Mouse (Mus musculus) embryonic facial prominence, embryonic 14.5 days (tissue): ENCODE results near the gene Card19. TPM values are rescaled to one million over a fixed set of nuclear protein-coding genes. Genes with fewer than 3 reads are reported as not detected.

ENCODE experiments used
- ATAC-seq: fragments of 200-750 bp; cut with Nextera tagmentation; 2 replicates; pipeline ENCODE4 v1.8.0; 2017; ENCODE audit warnings: low read depth, moderate number of reproducible peaks, moderate TSS enrichment
- DNase-seq: peaks from one replicate; pipeline ENCODE4 v3.0.0-alpha.2; 2015; ENCODE audit warnings: low spot score
- H3K27ac ChIP-seq: fragments of 300-500 bp; sonication (generic); replicated peaks from 2 replicates; pipeline ENCODE4 v1.5.1; 2014; ENCODE audit warnings: low read depth, mild to moderate bottlenecking, low read length, moderate library complexity
- H3K27me3 ChIP-seq: fragments of 300-500 bp; sonication (generic); replicated peaks from 2 replicates; pipeline ENCODE4 v1.6.1; 2014; ENCODE audit warnings: low read length; ENCODE audit not compliant: control insufficient read depth, insufficient read depth
- H3K36me3 ChIP-seq: fragments of 300-500 bp; sonication (generic); 2 replicates; pipeline ENCODE4 v1.6.1; 2014; ENCODE audit warnings: low read length, mixed read lengths; ENCODE audit not compliant: control insufficient read depth, insufficient read depth
- H3K4me1 ChIP-seq: fragments of 300-500 bp; sonication (generic); 2 replicates; pipeline ENCODE4 v1.6.1; 2014; ENCODE audit warnings: antibody characterized with exemption, low read length; ENCODE audit not compliant: control insufficient read depth, insufficient read depth
- H3K4me2 ChIP-seq: fragments of 300-500 bp; sonication (generic); 2 replicates; pipeline ENCODE4 v1.6.1; 2014; ENCODE audit warnings: low read depth, mild to moderate bottlenecking, low read length, moderate library complexity, mixed read lengths
- H3K4me3 ChIP-seq: fragments of 300-500 bp; sonication (generic); 2 replicates; pipeline ENCODE4 v1.5.1; 2014; ENCODE audit warnings: low read depth, mild to moderate bottlenecking, low read length
- H3K9ac ChIP-seq: fragments of 300-500 bp; sonication (generic); 2 replicates; pipeline ENCODE4 v1.6.1; 2014; ENCODE audit warnings: low read depth, mild to moderate bottlenecking, low read length, moderate library complexity, mixed read lengths
- H3K9me3 ChIP-seq: fragments of 300-500 bp; sonication (generic); 2 replicates; pipeline ENCODE4 v1.6.1; 2016; ENCODE audit warnings: low read length; ENCODE audit not compliant: control insufficient read depth
- WGBS: fragments of 180-500 bp; shearing (Covaris S2); extraction: QIAGEN DNeasy Blood & Tissue Kit; methylation state at CpG from one replicate; pipeline ENCODE4 v1.1.7; 2014; 5-methylcytosine and 5-hydroxymethylcytosine counted together
- polyA plus RNA-seq: library from polyadenylated mRNA; unstranded; fragments of >200 nt; fragmentation: Nextera tagmentation; extraction: Ambion mirVana; gene quantifications from 2 replicates; pipeline ENCODE4 v1.2.1, GENCODE M21; 2014

The Card19 gene
- polyA plus RNA-seq, 1 experiment from 2014 or later, result 65.1 TPM

GRCm38 (mm10) chr13:49163645-49164044 lies 52.2 kb downstream of the Card19 start:
- 75% methylated on average over 7 of the region's 7 CpGs for WGBS
- Histone ChIP-seq H3K4me3 (no peak overlapping the region), H3K9me3 (no peaks in the 10 kb centered on the region), H3K27ac (no peak overlapping the region), H3K27me3 (no peaks in the 10 kb centered on the region), H3K9ac (no peak overlapping the region), H3K36me3 (no peaks in the 10 kb centered on the region), H3K4me2 (no peak overlapping the region), H3K4me1 (no peaks in the 10 kb centered on the region)
- DNase-seq, result no peak
- no peak for ATAC-seq

- H3K4me1 ChIP-seq, result no peaks in the 10 kb centered on the region
- no peaks in the 10 kb centered on the region for H3K9me3 ChIP-seq
- no peak overlapping the region for H3K4me2 ChIP-seq
- DNase-seq (no peak), ATAC-seq (no peak)
- WGBS, result 57% methylated on average over 4 of the region's 4 CpGs
- no peaks in the 10 kb centered on the region for H3K36me3 ChIP-seq
- no peak overlapping the region for H3K27ac ChIP-seq
- H3K9ac ChIP-seq, result no peak overlapping the region
- H3K27me3 ChIP-seq, result no peaks in the 10 kb centered on the region
- H3K4me3 ChIP-seq, result no peak overlapping the region
Observed at GRCm38 (mm10) chr13:49162722-49163121, 53.1 kb downstream of the Card19 start.

- ATAC-seq (no peak), DNase-seq (no peak)
- no peak overlapping the region for H3K27ac ChIP-seq
- no peaks in the 10 kb centered on the region for H3K4me1 ChIP-seq
- no peaks in the 10 kb centered on the region for H3K27me3 ChIP-seq
- H3K36me3 ChIP-seq, result no peaks in the 10 kb centered on the region
- 59% methylated on average over 2 of the region's 2 CpGs for WGBS
- H3K9ac ChIP-seq, result no peak overlapping the region
- H3K4me3 ChIP-seq, result no peak overlapping the region
- H3K4me2 ChIP-seq, result no peak overlapping the region
- 0 out of 2 replicates have a peak, but pooled peaks cover 3% of the 10 kb centered on the region for H3K9me3 ChIP-seq
Observed at GRCm38 (mm10) chr13:49161236-49161635, 54.6 kb downstream of the Card19 start.

GRCm38 (mm10) chr13:49158040-49158713 lies 57.7 kb downstream of the Card19 start:
- H3K4me3 ChIP-seq, result no peak overlapping the region
- no peak overlapping the region for H3K4me2 ChIP-seq
- no peaks in the 10 kb centered on the region for H3K27me3 ChIP-seq
- 76% methylated on average over 10 of the region's 10 CpGs for WGBS
- no peak for ATAC-seq
- H3K9me3 ChIP-seq, result 0 out of 2 replicates have a peak, but pooled peaks cover 3% of the 10 kb centered on the region
- no peaks in the 10 kb centered on the region for H3K36me3 ChIP-seq
- H3K9ac ChIP-seq, result no peak overlapping the region
- no peak for DNase-seq
- H3K27ac ChIP-seq, result no peak overlapping the region
- H3K4me1 ChIP-seq, result no peaks in the 10 kb centered on the region

GRCm38 (mm10) chr13:49156645-49157044 lies 59.2 kb downstream of the Card19 start:
- no peaks in the 10 kb centered on the region for H3K36me3 ChIP-seq
- no peak overlapping the region for H3K4me3 ChIP-seq
- H3K9ac ChIP-seq, result no peak overlapping the region
- H3K9me3 ChIP-seq, result 0 out of 2 replicates have a peak, but pooled peaks cover 3% of the 10 kb centered on the region
- WGBS, result 70% methylated on average over 4 of the region's 4 CpGs
- H3K4me2 ChIP-seq, result no peak overlapping the region
- no peaks in the 10 kb centered on the region for H3K4me1 ChIP-seq
- no peak overlapping the region for H3K27ac ChIP-seq
- DNase-seq (no peak), ATAC-seq (no peak)
- no peaks in the 10 kb centered on the region for H3K27me3 ChIP-seq

GRCm38 (mm10) chr13:49154621-49155020 lies 61.2 kb downstream of the Card19 start:
- Histone ChIP-seq H3K9ac (no peak overlapping the region), H3K27me3 (no peaks in the 10 kb centered on the region; the same call in 1 of the 2 replicates), H3K4me3 (no peak overlapping the region), H3K9me3 (0 out of 2 replicates have a peak, but pooled peaks cover 3% of the 10 kb centered on the region), H3K27ac (no peak overlapping the region), H3K4me1 (no peaks in the 10 kb centered on the region), H3K4me2 (no peak overlapping the region), H3K36me3 (no peaks in the 10 kb centered on the region)
- ATAC-seq (no peak), DNase-seq (no peak)
- WGBS, result 47% methylated on average over 7 of the region's 7 CpGs

- WGBS, result 70% methylated on average over 10 of the region's 10 CpGs
- Histone ChIP-seq H3K36me3 (no peaks in the 10 kb centered on the region), H3K4me3 (no peak overlapping the region), H3K27ac (no peak overlapping the region), H3K4me1 (no peaks in the 10 kb centered on the region), H3K27me3 (peaks cover 1% of the 10 kb centered on the region; the same call in 1 of the 2 replicates), H3K9me3 (0 out of 2 replicates have a peak, but pooled peaks cover 3% of the 10 kb centered on the region), H3K4me2 (no peak overlapping the region), H3K9ac (no peak overlapping the region)
- no peak for DNase-seq
- no peak for ATAC-seq
Observed at GRCm38 (mm10) chr13:49154028-49154427, 61.8 kb downstream of the Card19 start.
